Mouse (Mus musculus) lung, embryonic 16.5 days (tissue): Measurements from ENCODE around the gene Ehd2. TPM values are rescaled to one million over a fixed set of nuclear protein-coding genes. Genes with fewer than 3 reads are reported as not detected.
"Not testable (repeated sequence)": the region's sequence is repeated elsewhere in the genome, so short reads cannot be mapped to it uniquely, and the experiment has no call there.

Source experiments
- ATAC-seq: fragments of 200-750 bp; cut with Nextera tagmentation; 2 replicates; pipeline ENCODE4 v1.8.0; 2017; ENCODE audit warnings: low read depth, mild to moderate bottlenecking, moderate library complexity
- H3K27ac ChIP-seq: fragments of 300-500 bp; sonication (generic); 2 replicates; pipeline ENCODE4 v1.5.1; 2014; ENCODE audit warnings: mild to moderate bottlenecking, control low read depth, low read length
- H3K27me3 ChIP-seq: fragments of 300-500 bp; sonication (generic); 2 replicates; pipeline ENCODE4 v1.6.1; 2014; ENCODE audit warnings: low read depth, low read length, mixed read lengths; ENCODE audit not compliant: control insufficient read depth, insufficient read depth
- H3K36me3 ChIP-seq: fragments of 300-500 bp; sonication (generic); 2 replicates; pipeline ENCODE4 v1.6.1; 2014; ENCODE audit warnings: low read length; ENCODE audit not compliant: control insufficient read depth, insufficient read depth
- H3K4me1 ChIP-seq: fragments of 300-500 bp; sonication (generic); replicated peaks from 2 replicates; pipeline ENCODE4 v1.6.1; 2014; ENCODE audit warnings: low read length, mixed read lengths; ENCODE audit not compliant: control insufficient read depth, insufficient read depth
- H3K4me2 ChIP-seq: fragments of 300-500 bp; sonication (generic); 2 replicates; pipeline ENCODE4 v1.6.1; 2014; ENCODE audit warnings: low read depth, low read length, control low read depth
- H3K4me3 ChIP-seq: fragments of 300-500 bp; sonication (generic); 2 replicates; pipeline ENCODE4 v1.5.1; 2014; ENCODE audit warnings: mild to moderate bottlenecking, low read length, control low read depth
- H3K9ac ChIP-seq: fragments of 300-500 bp; sonication (generic); 2 replicates; pipeline ENCODE4 v1.6.1; 2014; ENCODE audit warnings: low read length, control low read depth
- H3K9me3 ChIP-seq: fragments of 300-500 bp; sonication (generic); 2 replicates; pipeline ENCODE4 v1.6.1; 2016; ENCODE audit warnings: low read length; ENCODE audit not compliant: control insufficient read depth
- WGBS: fragments of 180-500 bp; shearing (Covaris S2); extraction: QIAGEN DNeasy Blood & Tissue Kit; methylation state at CpG from one replicate; pipeline ENCODE4 v1.1.7; 2014; 5-methylcytosine and 5-hydroxymethylcytosine counted together
- polyA plus RNA-seq: library from polyadenylated mRNA; unstranded; fragments of >200 nt; fragmentation: Nextera tagmentation; extraction: Ambion mirVana; gene quantifications from 2 replicates; pipeline ENCODE4 v1.2.1, GENCODE M21; 2015

Gene Ehd2
- polyA plus RNA-seq, 1 experiment from 2014 or later = 109 TPM

DNA sequence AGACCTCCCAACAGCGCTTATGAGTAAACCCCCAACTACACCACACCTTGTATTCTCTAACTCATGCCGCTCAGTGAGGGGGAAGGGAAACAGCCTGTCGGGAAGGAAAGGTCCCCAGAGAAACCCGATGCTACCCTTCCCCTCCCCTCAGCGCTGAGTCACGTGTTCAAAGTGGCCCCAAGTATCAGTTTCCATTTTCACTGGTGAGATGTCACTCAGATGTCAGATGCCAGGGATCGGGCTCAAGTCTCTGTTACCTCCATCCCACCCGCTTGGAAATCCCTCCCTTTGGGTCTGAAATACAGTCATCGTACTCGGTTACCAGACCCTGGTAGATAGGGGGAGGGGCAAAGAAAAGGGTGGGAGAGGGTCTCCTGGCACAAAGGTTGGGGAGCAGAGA is 45.6 kb downstream of the Ehd2 start:
- ATAC-seq = peak; percentile 49
- Histone ChIP-seq H3K4me3 (peak overlapping the region; percentile 84), H3K27me3 (no peaks in the 10 kb centered on the region), H3K4me2 (peak overlapping the region; percentile 84), H3K9me3 (no peaks in the 10 kb centered on the region), H3K27ac (peak overlapping the region; percentile 81), H3K4me1 (peaks cover 16% of the 10 kb centered on the region), H3K36me3 (peaks cover 22% of the 10 kb centered on the region), H3K9ac (peak overlapping the region; percentile 86)
- under 1% methylated on average over 10 of the region's 10 CpGs for WGBS

DNA sequence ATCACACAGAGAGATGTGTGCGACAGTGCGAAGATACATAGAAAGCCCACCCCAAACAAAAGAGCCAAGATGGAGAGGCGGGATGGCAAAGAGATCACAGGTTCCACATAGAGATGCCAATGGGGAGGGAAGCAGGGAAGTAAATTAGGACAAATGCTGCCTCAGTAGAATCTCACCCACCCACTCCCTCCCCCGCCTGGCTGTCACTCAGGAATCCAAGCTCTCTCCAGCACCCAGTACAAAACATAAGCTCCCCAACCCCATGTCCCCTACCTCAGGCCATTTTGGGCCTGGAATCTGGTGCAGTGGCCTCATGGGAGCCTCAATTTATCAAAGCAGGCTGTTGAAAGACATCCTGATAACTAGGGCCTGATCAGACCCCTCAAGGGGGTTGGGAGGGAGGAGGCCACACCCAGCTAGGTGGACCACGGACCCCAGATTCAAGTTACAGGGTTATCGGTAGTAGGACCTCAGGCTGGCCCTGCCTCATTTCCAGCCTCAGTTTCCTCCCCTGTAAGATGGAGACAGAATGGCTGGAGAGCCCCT is 46.6 kb downstream of the Ehd2 start:
- Histone ChIP-seq H3K27me3 (no peaks in the 10 kb centered on the region), H3K4me1 (peaks cover 16% of the 10 kb centered on the region), H3K4me2 (peak overlapping the region; percentile 84), H3K36me3 (peaks cover 22% of the 10 kb centered on the region), H3K9me3 (no peaks in the 10 kb centered on the region), H3K9ac (peak overlapping the region; percentile 86), H3K27ac (no peak overlapping the region), H3K4me3 (peak overlapping the region; percentile 84)
- no peak for ATAC-seq
- 81% methylated on average over 6 of the region's 6 CpGs for WGBS

DNA sequence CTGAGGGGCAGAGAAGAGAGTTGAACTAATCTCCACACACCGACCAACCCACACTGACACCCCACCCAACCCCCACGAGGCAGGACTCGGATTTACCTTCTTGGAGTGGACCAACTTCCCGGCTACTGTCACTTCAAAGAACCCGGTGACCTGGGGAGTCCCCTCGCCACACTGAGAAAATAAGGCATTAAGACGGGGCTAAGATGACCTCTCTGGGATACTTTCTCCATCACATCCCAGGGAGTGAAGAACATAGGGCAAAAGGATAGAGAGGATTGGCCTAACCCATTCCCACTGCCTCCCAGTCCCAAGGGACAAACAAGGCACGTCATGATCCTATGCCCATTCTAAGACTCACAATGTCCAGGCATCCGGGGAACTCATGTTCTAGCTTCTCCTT is 47.4 kb downstream of the Ehd2 start:
- no peak overlapping the region for H3K27ac ChIP-seq
- ATAC-seq = no peak
- H3K4me1 ChIP-seq = peaks cover 16% of the 10 kb centered on the region
- H3K9me3 ChIP-seq = no peaks in the 10 kb centered on the region
- H3K36me3 ChIP-seq = peaks cover 22% of the 10 kb centered on the region
- H3K27me3 ChIP-seq = no peaks in the 10 kb centered on the region
- H3K4me3 ChIP-seq = no peak overlapping the region
- no peak overlapping the region for H3K9ac ChIP-seq
- H3K4me2 ChIP-seq = no peak overlapping the region
- WGBS = 93% methylated on average over 9 of the region's 9 CpGs

DNA sequence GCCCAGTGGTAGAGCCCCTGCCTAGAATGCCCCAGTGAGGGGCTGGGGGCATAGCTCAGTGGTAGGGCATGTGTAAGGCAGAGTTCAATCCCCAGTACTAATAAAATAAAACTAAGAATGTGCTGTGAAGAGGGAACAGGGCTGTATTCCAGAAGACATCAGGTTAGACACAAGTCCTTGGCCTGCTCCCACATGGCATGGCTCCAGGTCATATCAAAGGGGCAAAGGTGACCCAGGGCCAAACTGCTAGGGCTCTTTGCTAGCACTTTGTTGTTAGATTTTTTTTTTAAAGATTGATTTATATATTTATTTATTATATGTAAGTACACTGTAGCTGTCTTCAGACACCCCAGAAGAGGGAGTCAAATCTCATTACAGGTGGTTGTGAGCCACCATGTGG is 49.0 kb downstream of the Ehd2 start:
- ATAC-seq = no peak
- no peaks in the 10 kb centered on the region for H3K27me3 ChIP-seq
- no peak overlapping the region for H3K4me2 ChIP-seq
- peaks cover 16% of the 10 kb centered on the region for H3K4me1 ChIP-seq
- H3K36me3 ChIP-seq = peaks cover 22% of the 10 kb centered on the region
- no peak overlapping the region for H3K27ac ChIP-seq
- H3K9me3 ChIP-seq = no peaks in the 10 kb centered on the region
- H3K9ac ChIP-seq = no peak overlapping the region
- no peak overlapping the region for H3K4me3 ChIP-seq

DNA sequence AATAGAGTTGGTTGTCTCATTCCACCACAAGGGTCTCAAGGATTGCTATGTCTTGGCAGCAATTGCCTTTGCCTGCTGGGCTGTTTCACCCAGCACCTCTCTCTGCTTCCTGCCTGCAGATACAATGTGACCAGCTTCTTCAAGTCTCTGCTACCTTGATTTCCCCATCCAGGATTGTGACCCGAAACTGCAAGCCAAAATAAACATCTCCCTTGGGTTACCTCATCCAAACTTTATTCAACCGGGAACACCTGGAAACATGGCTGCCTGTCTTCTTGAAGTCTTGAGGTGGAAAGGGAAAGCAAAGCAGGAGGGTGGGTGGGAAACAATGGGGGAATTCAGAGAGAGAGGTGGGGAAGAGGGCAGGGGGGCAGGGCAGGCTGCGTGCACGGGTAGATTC is 50.4 kb downstream of the Ehd2 start:
- 78% methylated on average over 4 of the region's 4 CpGs for WGBS
- Histone ChIP-seq H3K27ac (no peak overlapping the region), H3K27me3 (no peaks in the 10 kb centered on the region), H3K4me2 (no peak overlapping the region), H3K9me3 (no peaks in the 10 kb centered on the region), H3K4me3 (no peak overlapping the region), H3K9ac (no peak overlapping the region), H3K36me3 (peaks cover 22% of the 10 kb centered on the region), H3K4me1 (peaks cover 11% of the 10 kb centered on the region)
- no peak for ATAC-seq

DNA sequence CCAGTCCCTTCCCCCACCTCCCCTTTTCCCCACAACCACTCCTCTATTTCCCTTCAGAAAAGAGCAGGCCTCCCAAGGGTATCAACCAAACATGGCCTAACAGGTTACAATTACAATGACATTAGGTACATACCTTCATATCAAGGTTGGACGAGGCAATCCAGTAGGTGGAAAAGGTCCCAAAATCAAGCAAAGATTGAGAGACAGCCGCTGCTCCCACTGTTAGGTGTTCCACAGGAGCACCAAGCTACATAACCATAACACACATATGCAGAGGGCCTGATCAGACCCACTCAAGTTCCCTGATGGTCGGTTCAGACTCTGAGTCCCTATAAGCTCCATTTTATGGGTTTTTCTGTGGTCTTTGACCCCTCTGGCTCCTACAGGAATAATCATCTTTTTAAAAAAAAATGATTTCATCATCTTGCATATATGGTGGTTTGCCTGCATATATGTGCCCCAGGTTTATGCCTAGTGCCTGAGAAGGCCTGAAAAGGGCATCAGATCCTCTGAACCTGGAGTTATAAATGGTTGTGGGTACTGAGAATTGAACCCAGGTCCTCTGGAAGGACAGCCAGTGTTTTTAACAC is 51.1 kb downstream of the Ehd2 start:
- Histone ChIP-seq H3K4me3 (no peak overlapping the region), H3K36me3 (peaks cover 22% of the 10 kb centered on the region), H3K4me1 (peaks cover 10% of the 10 kb centered on the region), H3K4me2 (no peak overlapping the region), H3K9ac (no peak overlapping the region), H3K27me3 (no peaks in the 10 kb centered on the region), H3K27ac (no peak overlapping the region), H3K9me3 (no peaks in the 10 kb centered on the region)
- ATAC-seq = no peak
- 74% methylated on average over 3 of the region's 3 CpGs for whole genome bisulfite sequencing

DNA sequence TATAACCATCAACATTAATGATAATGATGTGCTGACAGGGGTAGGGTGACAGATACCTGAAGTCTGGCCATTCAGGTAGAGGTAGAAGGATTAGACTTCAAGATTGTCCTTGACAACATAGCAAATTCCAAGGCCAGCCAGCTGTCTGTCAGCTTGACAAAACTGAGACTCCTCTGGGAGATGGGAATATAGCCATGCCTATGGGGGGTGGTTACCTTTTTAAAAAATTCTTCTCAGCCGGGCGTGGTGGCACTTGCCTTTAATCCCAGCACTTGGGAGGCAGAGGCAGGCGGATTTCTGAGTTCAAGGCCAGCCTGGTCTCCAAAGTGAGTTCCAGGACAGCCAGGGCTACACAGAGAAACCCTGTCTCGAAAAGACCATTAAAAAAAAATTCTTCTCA is 51.7 kb downstream of the Ehd2 start:
- H3K4me3 ChIP-seq = not testable (repeated sequence)

DNA sequence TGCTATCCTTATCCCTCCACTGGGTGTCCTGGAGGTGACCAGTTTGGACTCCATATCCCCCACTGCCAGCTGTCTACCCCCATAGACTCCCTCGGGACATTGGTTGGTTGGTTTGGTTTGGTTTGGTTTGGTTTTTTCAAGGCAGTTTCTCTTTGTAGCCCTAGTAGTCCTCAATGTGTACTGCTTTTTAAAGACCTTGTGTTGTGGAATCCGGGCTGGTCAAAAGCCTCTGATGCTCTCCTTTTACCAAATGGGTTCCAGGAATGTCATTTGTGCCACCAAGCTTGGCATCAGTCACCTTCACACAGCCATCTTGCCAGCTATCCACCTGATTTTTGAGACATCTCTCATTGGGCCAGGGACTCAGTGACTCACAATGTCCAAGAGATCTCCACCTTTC is 52.6 kb downstream of the Ehd2 start:
- Histone ChIP-seq H3K27ac (no peak overlapping the region), H3K27me3 (no peaks in the 10 kb centered on the region), H3K4me2 (no peak overlapping the region), H3K36me3 (peaks cover 17% of the 10 kb centered on the region), H3K4me1 (no peaks in the 10 kb centered on the region; the same call in 1 of the 2 replicates), H3K9me3 (no peaks in the 10 kb centered on the region), H3K4me3 (no peak overlapping the region), H3K9ac (no peak overlapping the region)
- 82% methylated on average over 2 of the region's 2 CpGs for WGBS
- no peak for ATAC-seq

More for the DNA sequence above, 51.7 kb downstream of the Ehd2 start:
- peaks cover 22% of the 10 kb centered on the region for H3K36me3 ChIP-seq
- not testable (repeated sequence) for H3K4me1 ChIP-seq, H3K27ac ChIP-seq, ATAC-seq, H3K4me2 ChIP-seq, H3K9ac ChIP-seq, H3K9me3 ChIP-seq, H3K27me3 ChIP-seq
- WGBS = 82% methylated on average over 4 of the region's 4 CpGs

DNA sequence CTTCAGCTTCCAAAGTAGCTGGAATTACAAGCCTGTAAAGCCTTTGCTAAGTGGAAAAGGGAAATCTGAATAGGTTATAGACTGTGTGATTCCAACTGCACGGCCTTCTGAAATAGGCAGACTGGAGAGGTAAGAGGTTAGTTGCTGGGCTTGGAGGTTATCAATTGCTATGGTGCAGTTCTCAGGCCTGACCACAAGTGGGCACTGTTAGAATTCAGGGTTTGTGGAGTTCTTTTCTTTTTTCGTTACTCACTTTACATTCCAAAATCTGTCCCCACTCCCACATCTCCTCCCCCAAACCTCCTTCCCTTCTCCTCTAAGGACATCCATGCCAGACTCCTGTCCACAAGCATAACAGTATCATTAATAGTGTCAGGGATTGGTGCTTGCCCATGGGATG is 53.1 kb downstream of the Ehd2 start:
- ATAC-seq = no peak
- no peaks in the 10 kb centered on the region; the same call in 1 of the 2 replicates for H3K4me1 ChIP-seq
- no peaks in the 10 kb centered on the region for H3K27me3 ChIP-seq
- H3K9ac ChIP-seq = no peak overlapping the region
- no peak overlapping the region for H3K27ac ChIP-seq
- H3K4me3 ChIP-seq = no peak overlapping the region
- H3K4me2 ChIP-seq = no peak overlapping the region
- peaks cover 12% of the 10 kb centered on the region for H3K36me3 ChIP-seq
- no peaks in the 10 kb centered on the region for H3K9me3 ChIP-seq
- 23% methylated on average over 2 of the region's 2 CpGs for WGBS
